Mouse (Mus musculus) kidney, postnatal 0 days (tissue): ENCODE measurements at regions not wholly inside any gene's neighbourhood (a gene's known extent, or its start where the extent isn't known, plus 50 kb on each side); places are given as distances from the start of the nearest gene placed in this dataset.

Experiments
- ATAC-seq: fragments of 200-750 bp; cut with Nextera tagmentation; replicated peaks from 2 replicates; pipeline ENCODE4 v1.8.0; 2017; ENCODE audit warnings: low read depth, moderate number of reproducible peaks, moderate TSS enrichment, moderate library complexity; ENCODE audit not compliant: low FRiP score
- DNase-seq: peaks from one replicate; pipeline ENCODE4 v3.0.0-alpha.2; 2016; ENCODE audit warnings: low spot score
- H3K27ac ChIP-seq: fragments of 300-500 bp; sonication (generic); 2 replicates; pipeline ENCODE4 v1.5.1; 2014; ENCODE audit warnings: mild to moderate bottlenecking
- H3K27me3 ChIP-seq: fragments of 300-500 bp; sonication (generic); 2 replicates; pipeline ENCODE4 v1.6.1; 2014; ENCODE audit warnings: low read length, mixed read lengths; ENCODE audit not compliant: insufficient read depth
- H3K36me3 ChIP-seq: fragments of 300-500 bp; sonication (generic); 2 replicates; pipeline ENCODE4 v1.6.1; 2014; ENCODE audit warnings: low read length, mixed read lengths; ENCODE audit not compliant: insufficient read depth
- H3K4me1 ChIP-seq: fragments of 300-500 bp; sonication (generic); replicated peaks from 2 replicates; pipeline ENCODE4 v1.6.1; 2014; ENCODE audit warnings: antibody characterized with exemption, low read length, mixed read lengths; ENCODE audit not compliant: insufficient read depth
- H3K4me2 ChIP-seq: fragments of 300-500 bp; sonication (generic); 2 replicates; pipeline ENCODE4 v1.6.1; 2014; ENCODE audit warnings: mild to moderate bottlenecking, low read length, moderate library complexity, mixed read lengths
- H3K4me3 ChIP-seq: fragments of 300-500 bp; sonication (generic); replicated peaks from 2 replicates; pipeline ENCODE4 v1.5.1; 2014; ENCODE audit warnings: low read depth, low read length
- H3K9ac ChIP-seq: fragments of 300-500 bp; sonication (generic); 2 replicates; pipeline ENCODE4 v1.6.1; 2014; ENCODE audit warnings: low read depth, low read length
- H3K9me3 ChIP-seq: fragments of 300-500 bp; sonication (generic); replicated peaks from 2 replicates; pipeline ENCODE4 v1.6.1; 2016; ENCODE audit warnings: low read length, inconsistent platforms, mixed read lengths
- CTCF ChIP-seq: IDR thresholded peaks from 2 replicates; pipeline ENCODE4 v1.5.1; 2016; ENCODE audit warnings: antibody characterized with exemption, low read depth, mild to moderate bottlenecking, moderate library complexity
- whole genome bisulfite sequencing: fragments of 180-500 bp; shearing (Covaris S2); extraction: QIAGEN DNeasy Blood & Tissue Kit; methylation state at CpG from one replicate; pipeline ENCODE4 v1.1.7; 2014; 5-methylcytosine and 5-hydroxymethylcytosine counted together

GRCm38 (mm10) chr10:26494380-26494781 lies 118.6 kb upstream of the L3mbtl3 start:
- no peaks in the 10 kb centered on the region for H3K27me3 ChIP-seq
- no peaks in the 10 kb centered on the region for H3K9me3 ChIP-seq
- no peaks in the 10 kb centered on the region for H3K4me1 ChIP-seq
- ATAC-seq (no peak; the same call in 1 of the 2 replicates), DNase-seq (peak; percentile 72)
- no peak overlapping the region for H3K9ac ChIP-seq
- TF ChIP-seq CTCF, result peak; percentile 77
- H3K27ac ChIP-seq, result no peak overlapping the region
- H3K36me3 ChIP-seq, result no peaks in the 10 kb centered on the region
- H3K4me3 ChIP-seq, result no peak overlapping the region
- H3K4me2 ChIP-seq, result no peak overlapping the region
- WGBS, result 57% methylated on average over 9 of the region's 9 CpGs

GRCm38 (mm10) chr10:26500265-26500935 lies 124.6 kb upstream of the L3mbtl3 start:
- no peak overlapping the region for H3K9ac ChIP-seq
- 78% methylated on average over 12 of the region's 12 CpGs for WGBS
- no peaks in the 10 kb centered on the region for H3K27me3 ChIP-seq
- no peaks in the 10 kb centered on the region for H3K4me1 ChIP-seq
- H3K4me2 ChIP-seq, result no peak overlapping the region
- no peaks in the 10 kb centered on the region for H3K36me3 ChIP-seq
- no peak overlapping the region for H3K27ac ChIP-seq
- TF ChIP-seq CTCF, result no peak
- ATAC-seq, result peak; percentile 74
- no peaks in the 10 kb centered on the region for H3K9me3 ChIP-seq
- no peak overlapping the region for H3K4me3 ChIP-seq
- DNase-seq, result peak; percentile 3

- no peak overlapping the region for H3K27ac ChIP-seq
- ATAC-seq (no peak), DNase-seq (no peak)
- no peak overlapping the region for H3K9ac ChIP-seq
- no peak overlapping the region for H3K4me2 ChIP-seq
- no peaks in the 10 kb centered on the region for H3K9me3 ChIP-seq
- no peaks in the 10 kb centered on the region for H3K27me3 ChIP-seq
- no peak for TF ChIP-seq CTCF
- H3K36me3 ChIP-seq, result no peaks in the 10 kb centered on the region
- 59% methylated on average over 6 of the region's 6 CpGs for WGBS
- no peak overlapping the region for H3K4me3 ChIP-seq
- no peaks in the 10 kb centered on the region for H3K4me1 ChIP-seq
Measured at GRCm38 (mm10) chr10:26520879-26521278, 145.1 kb upstream of the L3mbtl3 start.

- Histone ChIP-seq H3K9ac (no peak overlapping the region), H3K4me1 (no peaks in the 10 kb centered on the region), H3K9me3 (no peaks in the 10 kb centered on the region), H3K27me3 (no peaks in the 10 kb centered on the region), H3K4me3 (no peak overlapping the region), H3K36me3 (no peaks in the 10 kb centered on the region), H3K4me2 (no peak overlapping the region), H3K27ac (no peak overlapping the region)
- TF ChIP-seq CTCF, result no peak
- 67% methylated on average over 4 of the region's 4 CpGs for WGBS
- no peak for ATAC-seq
- no peak for DNase-seq
Measured at GRCm38 (mm10) chr10:26525848-26526546, 150.2 kb upstream of the L3mbtl3 start.

- no peaks in the 10 kb centered on the region for H3K36me3 ChIP-seq
- H3K27ac ChIP-seq, result no peak overlapping the region
- H3K9me3 ChIP-seq, result no peaks in the 10 kb centered on the region
- DNase-seq, result peak; percentile 33
- H3K4me1 ChIP-seq, result no peaks in the 10 kb centered on the region
- no peaks in the 10 kb centered on the region for H3K27me3 ChIP-seq
- H3K9ac ChIP-seq, result no peak overlapping the region
- H3K4me2 ChIP-seq, result no peak overlapping the region
- TF ChIP-seq CTCF, result peak; percentile 56
- no peak for ATAC-seq
- no peak overlapping the region for H3K4me3 ChIP-seq
Measured at GRCm38 (mm10) chr10:26540189-26540588, 164.4 kb upstream of the L3mbtl3 start.

DNA sequence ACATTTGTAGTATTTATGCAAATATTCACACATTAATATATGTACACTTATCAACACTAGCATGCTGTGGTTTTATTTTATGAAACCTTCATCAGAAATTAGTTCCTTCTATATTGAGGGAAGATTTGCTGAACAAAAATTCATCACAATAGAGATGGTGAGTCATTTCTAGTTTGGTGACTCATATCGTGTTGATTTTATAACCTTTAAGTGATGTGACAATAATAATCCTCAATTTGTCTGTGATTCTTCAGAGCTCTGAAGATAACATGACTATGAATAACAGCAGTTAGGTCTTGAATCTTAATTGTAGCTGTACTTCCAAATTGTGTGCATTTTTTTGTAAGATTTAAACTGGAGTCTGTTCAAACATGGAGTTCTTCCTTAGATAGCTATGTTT lies 168.3 kb upstream of the L3mbtl3 start:
- no peaks in the 10 kb centered on the region for H3K36me3 ChIP-seq
- no peaks in the 10 kb centered on the region for H3K27me3 ChIP-seq
- DNase-seq (no peak), ATAC-seq (no peak)
- no peak for TF ChIP-seq CTCF
- H3K27ac ChIP-seq, result no peak overlapping the region
- H3K4me3 ChIP-seq, result no peak overlapping the region
- 87% methylated on average over 1 of the region's 1 CpGs for WGBS
- H3K4me2 ChIP-seq, result no peak overlapping the region
- no peaks in the 10 kb centered on the region for H3K9me3 ChIP-seq
- no peak overlapping the region for H3K9ac ChIP-seq
- no peaks in the 10 kb centered on the region for H3K4me1 ChIP-seq
